Mouse (Mus musculus) embryonic facial prominence, embryonic 13.5 days (tissue): ENCODE measurements around the gene Adnp. TPM values are rescaled to one million over a fixed set of nuclear protein-coding genes. Genes with fewer than 3 reads are reported as not detected.
"Not testable (repeated sequence)": the region's sequence is repeated elsewhere in the genome, so short reads cannot be mapped to it uniquely, and the experiment has no call there.

Experiments
- ATAC-seq: fragments of 200-750 bp; cut with Nextera tagmentation; 2 replicates; pipeline ENCODE4 v1.8.0; 2017; ENCODE audit warnings: low read depth; ENCODE audit not compliant: insufficient number of reproducible peaks, insufficient read depth, low FRiP score, low TSS enrichment
- H3K27ac ChIP-seq: fragments of 300-500 bp; sonication (generic); 2 replicates; pipeline ENCODE4 v1.5.1; 2015; ENCODE audit warnings: moderate library complexity, mild to moderate bottlenecking, inconsistent platforms
- H3K27me3 ChIP-seq: fragments of 300-500 bp; sonication (generic); 2 replicates; pipeline ENCODE4 v1.6.1; 2015; ENCODE audit warnings: mild to moderate bottlenecking, inconsistent platforms
- H3K36me3 ChIP-seq: fragments of 300-500 bp; sonication (generic); 2 replicates; pipeline ENCODE4 v1.6.1; 2015; ENCODE audit warnings: mild to moderate bottlenecking, inconsistent platforms
- H3K4me1 ChIP-seq: fragments of 300-500 bp; sonication (generic); 2 replicates; pipeline ENCODE4 v1.6.1; 2015; ENCODE audit warnings: inconsistent platforms
- H3K4me2 ChIP-seq: fragments of 300-500 bp; sonication (generic); 2 replicates; pipeline ENCODE4 v1.6.1; 2015; ENCODE audit warnings: moderate library complexity, mild to moderate bottlenecking, inconsistent platforms
- H3K4me3 ChIP-seq: fragments of 300-500 bp; sonication (generic); 2 replicates; pipeline ENCODE4 v1.5.1; 2015; ENCODE audit warnings: mild to moderate bottlenecking, inconsistent platforms
- H3K9ac ChIP-seq: fragments of 300-500 bp; sonication (generic); 2 replicates; pipeline ENCODE4 v1.6.1; 2015; ENCODE audit warnings: mild to moderate bottlenecking, inconsistent platforms
- H3K9me3 ChIP-seq: fragments of 300-500 bp; sonication (generic); 2 replicates; pipeline ENCODE4 v1.6.1; 2016; ENCODE audit warnings: inconsistent platforms
- WGBS: fragments of 180-500 bp; shearing (Covaris S2); methylation state at CpG from one replicate; pipeline ENCODE4 v1.1.7; 2015; ENCODE audit warnings: mixed read lengths; 5-methylcytosine and 5-hydroxymethylcytosine counted together
- polyA plus RNA-seq: library from polyadenylated mRNA; unstranded; fragments of >200 nt; fragmentation: Nextera tagmentation; extraction: Ambion mirVana; gene quantifications from 2 replicates; pipeline ENCODE4 v1.2.1, GENCODE M21; 2015

The Adnp gene
- polyA plus RNA-seq, 1 experiment from 2014 or later = 3.9 TPM

GRCm38 (mm10) chr2:168167781-168168180 lies 39.1 kb downstream of the Adnp start:
- no peaks in the 10 kb centered on the region for H3K9me3 ChIP-seq
- peak overlapping the region; percentile 94; the same call in 1 of the 2 replicates for H3K27ac ChIP-seq
- H3K4me3 ChIP-seq = no peak overlapping the region
- no peaks in the 10 kb centered on the region for H3K27me3 ChIP-seq
- H3K36me3 ChIP-seq = peaks cover 6% of the 10 kb centered on the region; the same call in 1 of the 2 replicates
- H3K4me1 ChIP-seq = peaks cover 54% of the 10 kb centered on the region
- no peak for ATAC-seq
- no peak overlapping the region for H3K9ac ChIP-seq
- WGBS = 44% methylated on average over 3 of the region's 3 CpGs
- no peak overlapping the region for H3K4me2 ChIP-seq

- peak overlapping the region; percentile 11; the same call in 1 of the 2 replicates for H3K27ac ChIP-seq
- peaks cover 51% of the 10 kb centered on the region for H3K4me1 ChIP-seq
- H3K27me3 ChIP-seq = no peaks in the 10 kb centered on the region
- 46% methylated on average over 21 of the region's 21 CpGs for WGBS
- 0 out of 2 replicates have a peak overlapping the region, but pooled peaks have one; percentile 32 for H3K9ac ChIP-seq
- no peak overlapping the region for H3K4me3 ChIP-seq
- H3K4me2 ChIP-seq = no peak overlapping the region
- no peak for ATAC-seq
- no peaks in the 10 kb centered on the region for H3K36me3 ChIP-seq
- no peaks in the 10 kb centered on the region for H3K9me3 ChIP-seq
Observed at GRCm38 (mm10) chr2:168166750-168167460, 40.0 kb downstream of the Adnp start.

GRCm38 (mm10) chr2:168161978-168162377 lies 44.9 kb downstream of the Adnp start:
- WGBS = 8% methylated on average over 14 of the region's 14 CpGs
- no peaks in the 10 kb centered on the region for H3K27me3 ChIP-seq
- peak overlapping the region; percentile 60 for H3K4me2 ChIP-seq
- H3K9ac ChIP-seq = peak overlapping the region; percentile 66
- no peaks in the 10 kb centered on the region for H3K36me3 ChIP-seq
- peak overlapping the region; percentile 33 for H3K4me3 ChIP-seq
- peaks cover 38% of the 10 kb centered on the region for H3K4me1 ChIP-seq
- no peaks in the 10 kb centered on the region for H3K9me3 ChIP-seq
- no peak for ATAC-seq
- peak overlapping the region; percentile 62; the same call in 1 of the 2 replicates for H3K27ac ChIP-seq

- Histone ChIP-seq H3K4me3 (peak overlapping the region; percentile 33), H3K4me2 (peak overlapping the region; percentile 60), H3K36me3 (no peaks in the 10 kb centered on the region), H3K27me3 (no peaks in the 10 kb centered on the region), H3K27ac (peak overlapping the region; percentile 62; the same call in 1 of the 2 replicates), H3K4me1 (peaks cover 35% of the 10 kb centered on the region), H3K9ac (peak overlapping the region; percentile 66), H3K9me3 (no peaks in the 10 kb centered on the region)
- 2% methylated on average over 11 of the region's 11 CpGs for WGBS
- ATAC-seq = no peak
Observed at GRCm38 (mm10) chr2:168161514-168161971, 45.4 kb downstream of the Adnp start.

GRCm38 (mm10) chr2:168160370-168160930 lies 46.5 kb downstream of the Adnp start:
- Histone ChIP-seq H3K27ac (no peak overlapping the region), H3K4me1 (peaks cover 33% of the 10 kb centered on the region), H3K4me2 (no peak overlapping the region), H3K36me3 (no peaks in the 10 kb centered on the region), H3K9ac (no peak overlapping the region), H3K9me3 (no peaks in the 10 kb centered on the region), H3K27me3 (no peaks in the 10 kb centered on the region), H3K4me3 (no peak overlapping the region)
- ATAC-seq = no peak
- WGBS = 78% methylated on average over 9 of the region's 9 CpGs

- Histone ChIP-seq H3K27me3 (no peaks in the 10 kb centered on the region), H3K4me2 (peak overlapping the region; percentile 62), H3K27ac (peak overlapping the region; percentile 74), H3K4me3 (peak overlapping the region; percentile 30), H3K36me3 (no peaks in the 10 kb centered on the region), H3K9me3 (no peaks in the 10 kb centered on the region), H3K9ac (peak overlapping the region; percentile 61), H3K4me1 (peaks cover 46% of the 10 kb centered on the region)
- ATAC-seq = peak; percentile 50; the same call in 1 of the 2 replicates
- WGBS = 3% methylated on average over 25 of the region's 25 CpGs
Observed at GRCm38 (mm10) chr2:168158911-168159711, 47.8 kb downstream of the Adnp start.

- not testable (repeated sequence) for H3K9ac ChIP-seq, H3K27ac ChIP-seq, H3K4me2 ChIP-seq, H3K27me3 ChIP-seq, ATAC-seq, H3K4me3 ChIP-seq, H3K36me3 ChIP-seq, H3K9me3 ChIP-seq
- 59% methylated on average over 9 of the region's 11 CpGs for WGBS
- H3K4me1 ChIP-seq = peaks cover 52% of the 10 kb centered on the region
Observed at GRCm38 (mm10) chr2:168157974-168158373, 48.9 kb downstream of the Adnp start.

GRCm38 (mm10) chr2:168156361-168156760 lies 50.6 kb downstream of the Adnp start:
- Histone ChIP-seq H3K4me3 (no peak overlapping the region), H3K27me3 (no peaks in the 10 kb centered on the region), H3K36me3 (no peaks in the 10 kb centered on the region), H3K4me1 (peaks cover 43% of the 10 kb centered on the region), H3K27ac (no peak overlapping the region), H3K9me3 (no peaks in the 10 kb centered on the region), H3K4me2 (no peak overlapping the region), H3K9ac (no peak overlapping the region)
- ATAC-seq = no peak
- WGBS = 41% methylated on average over 14 of the region's 14 CpGs

GRCm38 (mm10) chr2:168155666-168156065 lies 51.2 kb downstream of the Adnp start:
- no peak overlapping the region for H3K9ac ChIP-seq
- no peak overlapping the region for H3K27ac ChIP-seq
- no peaks in the 10 kb centered on the region for H3K27me3 ChIP-seq
- peaks cover 40% of the 10 kb centered on the region for H3K4me1 ChIP-seq
- no peaks in the 10 kb centered on the region for H3K36me3 ChIP-seq
- no peaks in the 10 kb centered on the region for H3K9me3 ChIP-seq
- H3K4me3 ChIP-seq = no peak overlapping the region
- no peak for ATAC-seq
- H3K4me2 ChIP-seq = no peak overlapping the region
- 92% methylated on average over 7 of the region's 7 CpGs for WGBS

- no peaks in the 10 kb centered on the region for H3K9me3 ChIP-seq
Observed at GRCm38 (mm10) chr2:168154090-168154881, 52.6 kb downstream of the Adnp start.

GRCm38 (mm10) chr2:168149241-168149640 lies 57.7 kb downstream of the Adnp start:
- H3K4me3 ChIP-seq = no peak overlapping the region
- H3K9ac ChIP-seq = no peak overlapping the region
- H3K4me1 ChIP-seq = peaks cover 30% of the 10 kb centered on the region
- 84% methylated on average over 8 of the region's 8 CpGs for WGBS
- no peaks in the 10 kb centered on the region for H3K9me3 ChIP-seq
- no peak for ATAC-seq
- H3K27ac ChIP-seq = no peak overlapping the region
- H3K36me3 ChIP-seq = no peaks in the 10 kb centered on the region
- H3K27me3 ChIP-seq = no peaks in the 10 kb centered on the region
- H3K4me2 ChIP-seq = no peak overlapping the region

More at GRCm38 (mm10) chr2:168154090-168154881, 52.6 kb downstream of the Adnp start:
- peak; percentile 88 for ATAC-seq
- Histone ChIP-seq H3K27me3 (no peaks in the 10 kb centered on the region), H3K4me3 (peak overlapping the region; percentile 18; the same call in 1 of the 2 replicates), H3K27ac (peak overlapping the region; percentile 83), H3K4me2 (peak overlapping the region; percentile 49), H3K4me1 (peaks cover 34% of the 10 kb centered on the region), H3K36me3 (no peaks in the 10 kb centered on the region), H3K9ac (peak overlapping the region; percentile 55; the same call in 1 of the 2 replicates)
- 18% methylated on average over 14 of the region's 14 CpGs for WGBS
